Mouse (Mus musculus): ENCODE results near the gene Pear1. TPM values are rescaled to one million over a fixed set of nuclear protein-coding genes. Genes with fewer than 3 reads are reported as not detected.

Gene Pear1
- polyA plus RNA-seq, 1 experiment from 2014 or later: 12.6 TPM

DNA sequence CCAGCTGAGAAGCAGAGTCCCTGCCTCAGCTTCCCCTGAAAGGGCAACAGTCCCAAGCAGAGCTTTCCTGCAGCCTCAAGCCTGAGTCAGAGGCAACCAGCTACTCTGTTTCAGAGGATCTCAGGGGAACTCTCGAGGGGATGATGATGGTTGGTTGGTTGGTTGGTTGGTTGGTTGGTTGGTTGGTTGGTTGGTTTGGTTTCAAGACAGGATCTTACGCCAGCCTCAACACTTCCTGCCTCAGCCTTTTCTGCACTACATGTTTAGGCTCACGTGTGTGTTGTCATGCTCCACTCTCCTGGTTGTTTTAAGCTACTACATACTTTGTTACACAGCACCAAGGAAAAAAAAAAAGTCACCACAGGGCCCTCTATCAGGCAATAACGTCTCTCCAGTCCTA, 80.2 kb downstream of the Pear1 start:
- 85% methylated on average over 4 of the region's 4 CpGs for WGBS
- no peak overlapping the region for H3K9ac ChIP-seq (replicated peaks)
- H3K27me3 ChIP-seq: no peaks in the 10 kb centered on the region; the same call in 1 of the 2 replicates
- H3K4me1 ChIP-seq: peaks cover 9% of the 10 kb centered on the region
- H3K27ac ChIP-seq (replicated peaks): no peak overlapping the region
- H3K4me2 ChIP-seq (replicated peaks): no peak overlapping the region
- 0 out of 2 replicates have a peak, but pooled peaks cover 4% of the 10 kb centered on the region for H3K36me3 ChIP-seq
- no peak for ATAC-seq (ENCODE audit: low FRiP score, low read depth)
- no peak overlapping the region for H3K4me3 ChIP-seq
- no peaks in the 10 kb centered on the region for H3K9me3 ChIP-seq

DNA sequence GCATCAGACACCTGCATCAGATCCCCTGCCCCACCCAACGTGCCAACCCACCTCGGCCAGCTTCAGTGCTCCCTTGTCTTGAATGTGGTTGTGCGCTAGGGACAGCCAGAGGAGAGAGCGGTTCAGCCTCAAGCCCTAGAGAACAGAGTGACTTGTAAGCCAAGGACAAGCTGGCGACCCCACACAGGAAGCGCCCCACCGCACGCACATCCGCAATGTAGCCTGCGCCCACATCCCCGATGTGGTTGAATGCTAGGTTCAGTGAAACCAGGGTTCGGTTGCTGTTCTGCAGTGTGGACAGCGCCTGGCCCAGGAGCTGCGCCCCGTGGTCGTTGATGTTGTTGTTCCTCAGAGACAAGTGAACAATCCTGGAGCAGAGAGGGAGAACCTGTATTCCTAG, 81.4 kb downstream of the Pear1 start:
- Histone ChIP-seq H3K4me1 (peaks cover 9% of the 10 kb centered on the region), H3K27me3 (no peaks in the 10 kb centered on the region; the same call in 1 of the 2 replicates), H3K4me2 (replicated peaks) (no peak overlapping the region), H3K27ac (replicated peaks) (no peak overlapping the region), H3K4me3 (no peak overlapping the region), H3K9ac (replicated peaks) (no peak overlapping the region), H3K9me3 (no peaks in the 10 kb centered on the region), H3K36me3 (peaks cover 12% of the 10 kb centered on the region; the same call in 1 of the 2 replicates)
- WGBS: 88% methylated on average over 16 of the region's 16 CpGs
- no peak for ATAC-seq (ENCODE audit: low FRiP score, low read depth)

DNA sequence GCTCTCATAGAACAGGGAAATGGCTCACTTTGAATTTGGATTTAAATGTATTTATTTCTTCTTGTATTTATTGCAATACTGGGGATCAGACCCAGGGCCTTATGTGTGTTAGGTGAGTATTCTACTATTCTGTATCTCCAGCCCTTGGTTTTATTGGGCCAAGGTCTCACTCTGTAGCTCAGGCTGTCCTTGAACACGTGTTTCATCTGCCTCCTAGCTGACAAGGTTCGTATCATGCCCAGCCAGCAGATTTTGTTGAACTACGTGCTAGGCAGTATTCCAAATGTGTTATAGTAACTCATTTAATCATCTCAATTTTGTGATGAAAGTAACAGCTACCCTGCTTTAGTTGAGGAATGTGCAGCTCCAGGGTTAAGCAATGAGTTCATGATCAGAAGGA, 82.1 kb downstream of the Pear1 start:
- no peak for ATAC-seq (ENCODE audit: low FRiP score, low read depth)
- 85% methylated on average over 3 of the region's 3 CpGs for WGBS
- H3K9me3 ChIP-seq: no peaks in the 10 kb centered on the region
- no peak overlapping the region for H3K4me3 ChIP-seq
- H3K36me3 ChIP-seq: peaks cover 18% of the 10 kb centered on the region
- H3K27ac ChIP-seq (replicated peaks): no peak overlapping the region
- H3K27me3 ChIP-seq: no peaks in the 10 kb centered on the region; the same call in 1 of the 2 replicates
- no peak overlapping the region for H3K4me2 ChIP-seq (replicated peaks)
- H3K9ac ChIP-seq (replicated peaks): no peak overlapping the region
- peaks cover 9% of the 10 kb centered on the region for H3K4me1 ChIP-seq

DNA sequence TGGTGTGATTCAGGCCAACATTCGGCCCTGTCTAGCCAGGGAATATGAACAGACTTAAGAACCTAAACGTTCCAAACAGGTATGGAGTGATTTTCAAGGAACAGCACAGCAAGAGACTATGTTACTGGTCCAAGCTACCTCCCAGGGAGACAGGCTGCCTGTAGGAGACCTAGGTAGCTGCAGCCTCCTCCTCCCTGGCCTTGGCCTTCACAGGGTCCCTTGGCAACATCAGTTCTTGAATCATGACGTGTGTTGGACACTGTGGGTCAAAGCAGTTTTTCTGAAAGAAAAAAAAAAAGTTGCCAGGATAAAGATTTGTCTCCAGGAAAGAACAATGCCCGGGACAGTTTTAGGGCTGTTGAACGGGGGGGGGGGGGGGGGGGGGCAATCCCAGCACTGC, 85.2 kb downstream of the Pear1 start:
- Histone ChIP-seq H3K27me3 (no peaks in the 10 kb centered on the region), H3K9ac (replicated peaks) (no peak overlapping the region), H3K4me2 (replicated peaks) (no peak overlapping the region), H3K4me3 (no peak overlapping the region), H3K4me1 (no peaks in the 10 kb centered on the region), H3K36me3 (peaks cover 49% of the 10 kb centered on the region), H3K27ac (replicated peaks) (no peak overlapping the region), H3K9me3 (no peaks in the 10 kb centered on the region)
- WGBS: 81% methylated on average over 5 of the region's 5 CpGs
- no peak for ATAC-seq (ENCODE audit: low FRiP score, low read depth)

DNA sequence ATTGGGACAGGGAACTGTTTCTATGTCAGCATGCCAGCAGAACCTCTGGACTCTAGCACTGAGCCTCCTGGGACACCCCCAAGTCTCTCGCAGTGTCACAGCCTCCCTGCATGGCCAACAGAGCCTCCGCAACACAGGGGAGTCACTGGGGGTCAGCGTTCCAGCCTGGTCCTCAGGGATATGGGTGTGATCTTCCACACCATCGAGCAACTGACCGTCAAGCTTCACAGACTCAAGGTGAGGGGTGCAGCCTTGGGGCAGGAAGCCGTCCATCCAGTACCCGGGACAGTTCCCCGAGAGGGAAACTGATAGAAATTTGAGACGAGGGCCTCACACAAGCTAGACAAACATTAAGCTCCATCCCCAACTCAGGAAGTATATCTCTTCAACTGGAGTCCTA, 88.8 kb downstream of the Pear1 start:
- Histone ChIP-seq H3K27ac (replicated peaks) (no peak overlapping the region), H3K4me3 (no peak overlapping the region), H3K36me3 (peaks cover 83% of the 10 kb centered on the region), H3K9ac (replicated peaks) (no peak overlapping the region), H3K4me2 (replicated peaks) (no peak overlapping the region), H3K4me1 (no peaks in the 10 kb centered on the region), H3K9me3 (no peaks in the 10 kb centered on the region), H3K27me3 (no peaks in the 10 kb centered on the region)
- WGBS: 87% methylated on average over 9 of the region's 9 CpGs
- no peak for ATAC-seq (ENCODE audit: low FRiP score, low read depth)

DNA sequence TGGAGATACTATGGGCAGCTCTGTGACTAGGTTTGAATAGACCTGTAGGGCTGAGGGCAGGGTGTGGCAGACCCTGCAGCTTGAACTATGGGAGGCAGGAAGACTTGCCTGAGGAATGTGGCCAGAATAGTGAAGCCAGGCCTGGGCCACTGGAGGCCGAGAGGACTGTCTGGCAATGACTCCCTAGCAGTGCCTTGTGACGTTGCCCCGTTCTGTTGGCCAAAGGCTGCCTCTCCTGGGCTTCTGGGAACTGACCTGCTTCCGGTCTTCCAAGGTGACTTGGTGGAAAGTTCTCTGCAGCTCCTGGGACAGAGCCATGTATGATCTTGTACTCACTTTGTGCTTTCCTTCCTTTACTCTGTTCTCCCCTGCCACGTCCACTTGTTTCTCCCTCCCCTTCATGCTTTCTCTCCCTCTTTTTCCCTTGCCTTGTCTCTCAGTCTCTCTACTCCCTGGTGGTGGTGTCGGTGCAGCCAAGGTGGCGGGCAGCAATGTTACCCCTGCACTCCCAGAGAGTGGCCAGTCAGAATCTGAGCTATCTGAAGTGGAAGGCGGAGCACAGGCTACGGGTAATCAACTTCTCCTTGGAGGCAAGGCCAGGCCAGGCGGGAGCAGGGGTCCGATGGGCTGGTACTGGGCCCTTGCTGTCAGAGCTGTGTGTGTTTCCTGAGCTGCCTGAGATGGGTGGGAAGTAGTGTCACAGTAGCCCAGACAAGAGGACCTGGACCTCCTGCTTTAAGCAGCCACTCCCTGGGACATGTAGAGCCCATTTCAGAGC, 89.9 kb downstream of the Pear1 start:
- peaks cover 89% of the 10 kb centered on the region for H3K36me3 ChIP-seq
- no peak overlapping the region for H3K9ac ChIP-seq (replicated peaks)
- H3K27me3 ChIP-seq: no peaks in the 10 kb centered on the region
- no peak for ATAC-seq (ENCODE audit: low FRiP score, low read depth)
- H3K4me3 ChIP-seq: no peak overlapping the region
- 88% methylated on average over 11 of the region's 11 CpGs for WGBS
- no peaks in the 10 kb centered on the region for H3K4me1 ChIP-seq
- H3K9me3 ChIP-seq: no peaks in the 10 kb centered on the region
- no peak overlapping the region for H3K4me2 ChIP-seq (replicated peaks)
- H3K27ac ChIP-seq (replicated peaks): no peak overlapping the region

DNA sequence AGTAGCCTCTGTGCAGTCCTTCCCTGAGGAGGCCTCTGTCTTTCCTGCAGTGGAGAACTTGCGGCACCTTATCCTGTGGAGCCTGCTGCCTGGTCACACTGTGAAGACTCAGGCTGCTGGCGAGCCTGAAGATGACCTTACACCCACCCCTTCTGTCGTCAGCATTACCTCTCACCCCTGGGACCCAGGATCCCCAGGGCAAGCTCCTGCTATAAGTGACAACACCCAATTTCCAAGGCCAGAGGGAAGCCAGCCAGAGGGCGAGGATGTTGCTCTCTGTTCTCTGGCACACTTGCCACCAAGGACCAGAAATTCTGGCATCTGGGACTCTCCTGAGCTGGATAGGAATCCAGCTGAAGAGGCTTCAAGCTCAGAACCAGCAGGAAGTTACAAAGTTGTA, 91.0 kb downstream of the Pear1 start:
- Histone ChIP-seq H3K9me3 (no peaks in the 10 kb centered on the region), H3K4me1 (no peaks in the 10 kb centered on the region), H3K36me3 (peaks cover 94% of the 10 kb centered on the region), H3K9ac (replicated peaks) (no peak overlapping the region), H3K4me3 (no peak overlapping the region), H3K4me2 (replicated peaks) (no peak overlapping the region), H3K27ac (replicated peaks) (no peak overlapping the region), H3K27me3 (no peaks in the 10 kb centered on the region)
- WGBS: 82% methylated on average over 4 of the region's 4 CpGs
- no peak for ATAC-seq (ENCODE audit: low FRiP score, low read depth)

DNA sequence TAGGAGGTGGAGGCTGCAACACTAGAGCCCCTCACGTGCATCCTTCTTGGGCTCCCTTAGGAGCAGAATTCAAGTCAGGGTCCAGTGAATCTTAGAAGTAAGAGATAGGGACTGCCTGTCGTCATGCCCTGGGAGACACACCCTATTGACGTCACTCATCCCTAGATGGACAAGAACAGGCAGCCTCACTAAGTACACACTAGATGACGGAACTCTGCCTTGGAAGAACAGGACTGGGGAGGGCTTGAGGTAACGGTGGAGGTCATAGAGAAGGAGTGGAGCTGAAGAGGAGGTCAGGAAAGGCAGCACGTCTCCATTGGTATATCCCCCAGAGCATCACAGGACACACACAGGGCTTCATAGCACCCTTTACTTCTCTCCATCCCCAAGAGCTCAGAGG, 95.4 kb downstream of the Pear1 start:
- no peak for ATAC-seq (ENCODE audit: low FRiP score, low read depth)
- no peak overlapping the region for H3K27ac ChIP-seq (replicated peaks)
- H3K36me3 ChIP-seq: peaks cover 94% of the 10 kb centered on the region
- H3K4me2 ChIP-seq (replicated peaks): no peak overlapping the region
- H3K9ac ChIP-seq (replicated peaks): no peak overlapping the region
- 93% methylated on average over 6 of the region's 6 CpGs for WGBS
- H3K27me3 ChIP-seq: no peaks in the 10 kb centered on the region
- H3K9me3 ChIP-seq: no peaks in the 10 kb centered on the region
- no peaks in the 10 kb centered on the region for H3K4me1 ChIP-seq
- no peak overlapping the region for H3K4me3 ChIP-seq

DNA sequence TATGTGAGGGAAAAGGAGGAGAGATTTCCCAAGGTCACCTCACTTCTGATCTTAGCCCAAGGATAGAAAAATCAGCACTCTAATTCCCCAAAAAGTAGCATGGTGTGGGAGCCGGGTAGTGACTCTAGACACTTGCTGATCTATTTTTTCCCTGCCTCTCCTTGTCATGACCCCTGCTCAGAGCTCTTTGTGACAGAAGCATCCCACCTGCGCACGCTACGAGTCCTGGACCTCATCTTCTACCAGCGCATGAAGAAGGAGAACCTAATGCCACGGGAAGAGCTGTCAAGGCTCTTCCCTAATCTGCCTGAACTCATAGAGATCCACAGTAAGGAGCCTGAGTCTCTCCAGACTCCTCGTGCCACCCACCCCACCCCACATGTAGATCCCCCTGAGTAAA, 97.9 kb downstream of the Pear1 start:
- no peak overlapping the region for H3K9ac ChIP-seq (replicated peaks)
- no peaks in the 10 kb centered on the region for H3K27me3 ChIP-seq
- ATAC-seq (ENCODE audit: low FRiP score, low read depth): no peak
- H3K4me2 ChIP-seq (replicated peaks): no peak overlapping the region
- H3K4me3 ChIP-seq: no peak overlapping the region
- WGBS: 94% methylated on average over 7 of the region's 7 CpGs
- H3K36me3 ChIP-seq: peaks cover 94% of the 10 kb centered on the region
- no peaks in the 10 kb centered on the region for H3K4me1 ChIP-seq
- H3K27ac ChIP-seq (replicated peaks): no peak overlapping the region
- no peaks in the 10 kb centered on the region for H3K9me3 ChIP-seq

DNA sequence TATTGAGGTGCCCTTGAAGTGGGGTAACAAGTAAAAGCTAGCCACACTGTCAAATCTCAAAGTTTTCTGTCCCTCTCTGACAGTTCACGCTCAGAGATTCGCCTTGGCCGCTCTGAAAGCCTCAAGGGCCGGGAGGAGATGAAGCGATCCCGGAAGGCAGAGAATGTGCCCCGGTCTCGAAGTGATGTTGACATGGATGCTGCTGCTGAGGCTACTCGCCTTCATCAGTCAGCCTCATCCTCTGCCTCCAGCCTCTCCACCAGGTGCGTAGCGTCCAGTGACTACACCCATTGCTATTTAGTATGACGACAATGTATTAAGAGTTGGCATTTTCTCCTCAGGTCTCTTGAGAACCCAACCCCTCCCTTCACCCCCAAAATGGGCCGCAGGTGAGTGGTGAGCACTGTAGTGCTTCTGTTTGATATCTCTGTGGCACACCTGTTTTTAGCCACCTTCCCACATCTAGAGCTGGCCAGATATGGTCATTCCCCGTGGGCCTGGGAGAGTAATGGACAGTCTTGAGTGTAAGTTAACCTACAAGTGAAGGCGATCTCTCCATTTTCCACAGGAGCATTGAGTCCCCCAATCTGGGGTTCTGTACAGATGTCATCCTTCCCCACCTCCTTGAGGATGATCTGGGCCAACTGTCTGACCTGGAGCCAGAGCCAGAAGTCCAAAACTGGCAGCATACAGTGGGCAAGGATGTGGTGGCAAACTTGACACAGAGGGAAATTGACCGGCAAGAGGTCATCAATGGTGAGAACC, 98.5 kb downstream of the Pear1 start:
- Histone ChIP-seq H3K9ac (replicated peaks) (no peak overlapping the region), H3K36me3 (peaks cover 96% of the 10 kb centered on the region), H3K4me2 (replicated peaks) (no peak overlapping the region), H3K27me3 (no peaks in the 10 kb centered on the region), H3K27ac (replicated peaks) (no peak overlapping the region), H3K4me1 (no peaks in the 10 kb centered on the region), H3K9me3 (no peaks in the 10 kb centered on the region), H3K4me3 (no peak overlapping the region)
- no peak for ATAC-seq (ENCODE audit: low FRiP score, low read depth)
- 98% methylated on average over 16 of the region's 16 CpGs for WGBS

DNA sequence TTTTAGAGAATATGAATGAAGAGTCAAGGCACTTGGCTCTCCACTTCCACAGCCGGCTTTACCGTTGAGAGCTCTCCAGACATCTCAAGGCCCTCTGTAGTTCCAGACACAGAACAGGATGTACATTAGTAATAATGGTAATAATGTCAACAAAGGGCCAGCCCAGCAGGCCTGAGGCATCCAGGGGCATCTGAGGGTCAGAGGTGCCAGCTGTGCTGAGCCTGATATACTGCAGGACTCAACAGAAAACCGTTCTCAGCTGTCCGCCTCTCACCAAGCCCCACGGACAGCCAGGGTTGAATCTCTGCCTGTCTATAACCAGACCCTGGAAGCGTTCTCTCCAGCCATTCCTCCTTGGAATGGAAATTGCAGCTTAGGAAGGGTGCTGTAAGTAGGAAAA, 99.5 kb downstream of the Pear1 start:
- 84% methylated on average over 6 of the region's 6 CpGs for WGBS
- H3K4me3 ChIP-seq: no peak overlapping the region
- no peak for ATAC-seq (ENCODE audit: low FRiP score, low read depth)
- H3K4me2 ChIP-seq (replicated peaks): no peak overlapping the region
- H3K27me3 ChIP-seq: no peaks in the 10 kb centered on the region
- H3K27ac ChIP-seq (replicated peaks): no peak overlapping the region
- H3K36me3 ChIP-seq: peaks cover 95% of the 10 kb centered on the region
- no peaks in the 10 kb centered on the region for H3K9me3 ChIP-seq
- no peaks in the 10 kb centered on the region for H3K4me1 ChIP-seq
- H3K9ac ChIP-seq (replicated peaks): no peak overlapping the region

DNA sequence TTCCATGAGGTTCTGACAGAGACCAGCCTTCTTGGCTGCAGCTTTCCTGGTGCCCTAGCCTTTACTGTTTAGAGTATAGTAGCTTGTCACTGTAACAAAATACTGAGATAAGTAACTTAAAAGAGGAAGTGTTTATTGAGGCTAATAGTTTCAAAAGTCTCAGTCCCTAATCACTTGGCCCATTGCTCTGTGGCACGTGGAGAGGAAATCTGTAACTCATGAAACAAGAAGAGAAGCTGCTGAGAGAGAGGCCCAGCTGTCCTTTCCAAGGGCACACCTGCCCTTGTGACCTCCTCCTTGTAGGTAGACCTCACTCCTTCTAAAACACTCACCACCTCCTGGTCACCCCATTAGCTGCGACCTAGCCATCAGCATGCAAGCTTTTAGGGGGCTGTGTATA, 105.6 kb downstream of the Pear1 start:
- no peak overlapping the region for H3K4me2 ChIP-seq (replicated peaks)
- ATAC-seq (ENCODE audit: low FRiP score, low read depth): no peak
- WGBS: 91% methylated on average over 2 of the region's 2 CpGs
- H3K4me3 ChIP-seq: no peak overlapping the region
- peaks cover 95% of the 10 kb centered on the region for H3K36me3 ChIP-seq
- H3K4me1 ChIP-seq: no peaks in the 10 kb centered on the region
- no peaks in the 10 kb centered on the region for H3K9me3 ChIP-seq
- H3K27me3 ChIP-seq: no peaks in the 10 kb centered on the region
- no peak overlapping the region for H3K27ac ChIP-seq (replicated peaks)
- H3K9ac ChIP-seq (replicated peaks): no peak overlapping the region

Data from midbrain, embryonic 12.5 days (tissue).